Mouse (Mus musculus) neural tube, embryonic 15.5 days (tissue): ENCODE measurements at regions not wholly inside any gene's neighbourhood (a gene's known extent, or its start where the extent isn't known, plus 50 kb on each side); places are given as distances from the start of the nearest gene placed in this dataset.
A peak's percentile ranks its signal among the peaks of the same experiment; 100 is the strongest.

Source experiments
- ATAC-seq: fragments of 200-750 bp; cut with Nextera tagmentation; 2 replicates; pipeline ENCODE4 v1.8.0; 2017; ENCODE audit warnings: mild to moderate bottlenecking, moderate TSS enrichment, moderate library complexity; ENCODE audit not compliant: low FRiP score
- H3K27ac ChIP-seq: fragments of 300-500 bp; sonication (generic); replicated peaks from 2 replicates; pipeline ENCODE4 v1.5.1; 2015; ENCODE audit warnings: mild to moderate bottlenecking, inconsistent platforms
- H3K27me3 ChIP-seq: fragments of 300-500 bp; sonication (generic); replicated peaks from 2 replicates; pipeline ENCODE4 v1.6.1; 2015; ENCODE audit warnings: inconsistent platforms
- H3K36me3 ChIP-seq: fragments of 300-500 bp; sonication (generic); 2 replicates; pipeline ENCODE4 v1.6.1; 2015; ENCODE audit warnings: inconsistent platforms
- H3K4me1 ChIP-seq: fragments of 300-500 bp; sonication (generic); 2 replicates; pipeline ENCODE4 v1.6.1; 2015; ENCODE audit warnings: inconsistent platforms
- H3K4me2 ChIP-seq: fragments of 300-500 bp; sonication (generic); 2 replicates; pipeline ENCODE4 v1.6.1; 2015; ENCODE audit warnings: inconsistent platforms, mild to moderate bottlenecking, moderate library complexity
- H3K4me3 ChIP-seq: fragments of 300-500 bp; sonication (generic); replicated peaks from 2 replicates; pipeline ENCODE4 v1.5.1; 2015; ENCODE audit warnings: mild to moderate bottlenecking, inconsistent platforms
- H3K9ac ChIP-seq: fragments of 300-500 bp; sonication (generic); replicated peaks from 2 replicates; pipeline ENCODE4 v1.6.1; 2015; ENCODE audit warnings: mild to moderate bottlenecking, inconsistent platforms
- H3K9me3 ChIP-seq: fragments of 300-500 bp; sonication (generic); replicated peaks from 2 replicates; pipeline ENCODE4 v1.6.1; 2016; ENCODE audit warnings: inconsistent platforms
- WGBS: fragments of 180-500 bp; shearing (Covaris S2); methylation state at CpG from one replicate; pipeline ENCODE4 v1.1.7; 2015; ENCODE audit warnings: mixed read lengths; 5-methylcytosine and 5-hydroxymethylcytosine counted together

DNA sequence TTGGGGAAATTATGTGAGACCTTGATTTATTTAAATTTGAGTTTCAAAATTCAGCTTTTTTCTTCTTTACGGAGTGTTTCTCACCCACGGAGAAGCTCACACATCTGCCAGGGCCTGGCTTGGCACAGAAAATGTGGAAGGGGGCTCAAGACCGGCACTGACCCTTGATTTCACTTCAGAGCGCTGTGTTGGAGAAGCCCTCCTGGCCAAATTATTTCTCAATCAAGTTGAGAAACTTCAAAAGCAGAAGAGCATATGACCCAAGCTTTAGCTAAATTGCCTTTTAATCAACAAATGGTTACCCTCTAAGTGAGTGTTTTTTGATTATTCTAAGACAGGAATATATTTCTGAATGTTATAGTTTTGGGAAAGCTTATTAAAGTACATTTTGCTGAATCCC lies 197.2 kb upstream of the Rgmb start:
- H3K4me1 ChIP-seq = no peaks in the 10 kb centered on the region
- 88% methylated on average over 4 of the region's 4 CpGs for WGBS
- ATAC-seq = no peak

DNA sequence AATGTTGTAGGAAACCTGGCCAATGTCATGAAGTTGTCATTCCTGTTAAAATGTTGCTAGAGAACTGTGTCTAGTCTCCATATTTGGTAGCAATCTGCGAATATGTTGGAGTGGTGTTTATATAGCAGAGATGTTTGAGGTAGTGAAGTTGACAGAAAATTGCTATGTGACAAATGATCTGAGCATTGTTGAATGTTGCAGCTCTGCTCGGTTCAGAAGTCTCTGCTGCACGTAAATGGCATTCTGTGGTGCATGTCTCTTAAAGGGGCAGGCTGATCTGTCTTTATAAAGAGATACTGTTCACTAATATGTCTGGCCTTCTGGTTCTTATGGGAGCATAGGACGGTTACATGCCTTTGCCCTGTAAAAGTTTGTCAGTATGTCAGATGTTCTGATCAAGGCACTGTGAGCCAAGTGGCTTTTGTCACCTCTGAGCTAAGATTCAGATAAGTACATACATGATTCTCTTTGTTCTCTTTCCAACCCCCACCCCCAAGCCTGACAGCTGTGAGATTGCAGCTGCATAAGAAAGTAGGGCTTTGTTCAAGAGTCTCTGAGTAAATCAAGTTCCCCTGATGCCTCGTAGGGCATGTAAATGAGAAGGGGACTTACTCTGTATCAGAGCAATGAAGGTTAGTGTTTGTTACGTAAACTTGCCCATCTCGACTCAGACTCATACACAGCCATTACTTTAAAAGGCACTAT lies 174.2 kb upstream of the Rgmb start:
- H3K4me3 ChIP-seq = no peak overlapping the region
- WGBS = 18% methylated on average over 7 of the region's 7 CpGs
- H3K4me1 ChIP-seq = peaks cover 6% of the 10 kb centered on the region; the same call in 1 of the 2 replicates
- ATAC-seq = peak; percentile 69; the same call in 1 of the 2 replicates
- no peak overlapping the region for H3K9ac ChIP-seq
- no peaks in the 10 kb centered on the region for H3K27me3 ChIP-seq
- no peak overlapping the region for H3K27ac ChIP-seq
- no peak overlapping the region for H3K4me2 ChIP-seq
- H3K36me3 ChIP-seq = no peaks in the 10 kb centered on the region
- H3K9me3 ChIP-seq = no peaks in the 10 kb centered on the region

More for the DNA sequence above, 197.2 kb upstream of the Rgmb start:
- no peak overlapping the region for H3K4me3 ChIP-seq
- H3K36me3 ChIP-seq = no peaks in the 10 kb centered on the region
- H3K27me3 ChIP-seq = no peaks in the 10 kb centered on the region
- no peak overlapping the region for H3K9ac ChIP-seq
- H3K27ac ChIP-seq = no peak overlapping the region
- no peak overlapping the region for H3K4me2 ChIP-seq
- no peaks in the 10 kb centered on the region for H3K9me3 ChIP-seq

DNA sequence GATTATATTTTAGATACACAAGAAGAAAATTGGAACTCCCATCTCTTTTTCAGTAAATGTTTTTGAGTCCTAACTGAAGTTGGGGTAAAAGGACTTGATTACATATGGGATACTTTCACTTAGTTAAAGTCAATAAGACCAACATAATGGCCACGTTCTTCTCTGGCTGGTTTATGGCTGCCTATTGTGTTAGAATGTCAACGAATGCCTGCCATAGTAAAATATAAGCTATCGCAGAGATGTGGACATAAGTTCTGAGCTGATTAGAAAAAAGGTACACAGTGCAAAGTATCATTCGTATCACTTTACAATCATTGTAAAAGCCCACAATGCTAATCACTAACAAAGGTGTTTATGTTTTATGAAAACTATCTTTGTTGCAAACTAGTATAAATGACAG lies 173.2 kb upstream of the Rgmb start:
- H3K27ac ChIP-seq = no peak overlapping the region
- no peaks in the 10 kb centered on the region for H3K36me3 ChIP-seq
- no peak overlapping the region for H3K4me2 ChIP-seq
- peaks cover 6% of the 10 kb centered on the region; the same call in 1 of the 2 replicates for H3K4me1 ChIP-seq
- no peaks in the 10 kb centered on the region for H3K9me3 ChIP-seq
- H3K27me3 ChIP-seq = no peaks in the 10 kb centered on the region
- no peak overlapping the region for H3K4me3 ChIP-seq
- no peak overlapping the region for H3K9ac ChIP-seq
- 34% methylated on average over 4 of the region's 4 CpGs for WGBS
- ATAC-seq = no peak

DNA sequence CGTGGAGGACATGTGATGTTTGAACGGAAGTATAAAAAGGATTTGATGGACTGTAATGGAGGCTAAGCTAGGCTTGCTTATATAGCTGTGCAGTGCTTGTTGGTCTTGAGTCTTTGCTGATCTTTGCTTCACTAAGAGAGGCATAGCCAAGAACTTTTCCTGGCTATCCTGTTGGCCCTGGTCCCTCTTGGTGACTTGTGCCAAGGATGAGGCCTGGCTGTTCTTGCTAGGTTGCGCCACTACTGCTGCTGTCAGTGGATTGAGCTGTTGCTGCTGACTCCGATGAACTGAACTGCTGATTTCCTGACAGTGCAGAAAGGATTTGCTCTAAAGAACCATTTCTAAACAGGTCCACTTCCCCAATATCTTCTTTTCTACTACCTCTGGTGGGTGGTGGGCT lies 167.9 kb upstream of the Rgmb start:
- H3K27me3 ChIP-seq = no peaks in the 10 kb centered on the region
- no peak overlapping the region for H3K4me3 ChIP-seq
- no peaks in the 10 kb centered on the region; the same call in 1 of the 2 replicates for H3K9me3 ChIP-seq
- WGBS = 95% methylated on average over 4 of the region's 4 CpGs
- H3K4me1 ChIP-seq = peaks cover 7% of the 10 kb centered on the region
- no peak overlapping the region for H3K4me2 ChIP-seq
- H3K9ac ChIP-seq = no peak overlapping the region
- ATAC-seq = no peak
- H3K36me3 ChIP-seq = no peaks in the 10 kb centered on the region
- no peak overlapping the region for H3K27ac ChIP-seq

DNA sequence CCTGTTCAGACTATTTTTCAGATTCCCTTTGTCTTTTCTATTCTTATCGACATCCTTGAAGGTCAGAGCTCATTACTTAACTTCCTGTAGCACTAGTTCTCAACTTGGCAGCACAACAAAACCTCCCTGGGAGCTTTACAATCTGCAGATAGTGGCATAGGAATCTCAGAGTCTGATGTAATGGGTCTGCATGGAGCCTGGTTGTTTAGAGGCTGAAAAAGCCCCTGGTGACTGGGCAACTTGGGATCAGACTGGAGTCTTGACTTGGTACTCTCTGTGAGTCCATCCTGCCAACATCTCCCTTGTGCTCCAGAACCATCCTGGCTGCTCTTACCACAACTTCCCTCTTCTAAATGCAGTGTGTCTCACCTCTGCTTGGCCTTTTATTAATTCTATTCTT lies 166.4 kb upstream of the Rgmb start:
- Histone ChIP-seq H3K36me3 (no peaks in the 10 kb centered on the region), H3K4me2 (no peak overlapping the region), H3K27ac (no peak overlapping the region), H3K9ac (no peak overlapping the region), H3K4me3 (no peak overlapping the region), H3K9me3 (no peaks in the 10 kb centered on the region; the same call in 1 of the 2 replicates), H3K4me1 (peaks cover 11% of the 10 kb centered on the region), H3K27me3 (no peaks in the 10 kb centered on the region)
- ATAC-seq = no peak
- WGBS = 11% methylated on average over 1 of the region's 1 CpGs

DNA sequence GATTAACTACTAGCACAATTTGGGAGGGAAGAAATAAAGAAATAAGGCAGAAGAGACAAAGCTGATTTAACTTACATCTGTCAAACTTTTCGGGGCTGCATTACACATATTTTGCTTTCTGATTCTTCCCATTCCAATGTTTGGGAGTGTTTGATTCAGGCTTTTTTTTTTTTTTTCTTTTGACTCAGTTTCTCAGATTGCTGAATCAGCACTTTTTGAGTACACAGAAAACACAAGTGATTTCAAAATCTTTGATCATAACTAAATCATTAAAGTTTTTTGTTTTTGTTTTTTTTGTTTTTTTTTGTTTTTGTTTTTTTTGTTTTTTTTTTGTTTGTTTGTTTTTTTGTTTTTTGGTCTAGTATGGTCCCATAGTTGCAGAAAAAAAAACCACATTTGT lies 164.7 kb upstream of the Rgmb start:
- no peak for ATAC-seq
- Histone ChIP-seq H3K9me3 (no peaks in the 10 kb centered on the region; the same call in 1 of the 2 replicates), H3K4me2 (no peak overlapping the region), H3K27me3 (no peaks in the 10 kb centered on the region), H3K4me3 (no peak overlapping the region), H3K36me3 (no peaks in the 10 kb centered on the region), H3K27ac (no peak overlapping the region), H3K9ac (no peak overlapping the region), H3K4me1 (peaks cover 14% of the 10 kb centered on the region)
- WGBS = 92% methylated on average over 1 of the region's 1 CpGs

DNA sequence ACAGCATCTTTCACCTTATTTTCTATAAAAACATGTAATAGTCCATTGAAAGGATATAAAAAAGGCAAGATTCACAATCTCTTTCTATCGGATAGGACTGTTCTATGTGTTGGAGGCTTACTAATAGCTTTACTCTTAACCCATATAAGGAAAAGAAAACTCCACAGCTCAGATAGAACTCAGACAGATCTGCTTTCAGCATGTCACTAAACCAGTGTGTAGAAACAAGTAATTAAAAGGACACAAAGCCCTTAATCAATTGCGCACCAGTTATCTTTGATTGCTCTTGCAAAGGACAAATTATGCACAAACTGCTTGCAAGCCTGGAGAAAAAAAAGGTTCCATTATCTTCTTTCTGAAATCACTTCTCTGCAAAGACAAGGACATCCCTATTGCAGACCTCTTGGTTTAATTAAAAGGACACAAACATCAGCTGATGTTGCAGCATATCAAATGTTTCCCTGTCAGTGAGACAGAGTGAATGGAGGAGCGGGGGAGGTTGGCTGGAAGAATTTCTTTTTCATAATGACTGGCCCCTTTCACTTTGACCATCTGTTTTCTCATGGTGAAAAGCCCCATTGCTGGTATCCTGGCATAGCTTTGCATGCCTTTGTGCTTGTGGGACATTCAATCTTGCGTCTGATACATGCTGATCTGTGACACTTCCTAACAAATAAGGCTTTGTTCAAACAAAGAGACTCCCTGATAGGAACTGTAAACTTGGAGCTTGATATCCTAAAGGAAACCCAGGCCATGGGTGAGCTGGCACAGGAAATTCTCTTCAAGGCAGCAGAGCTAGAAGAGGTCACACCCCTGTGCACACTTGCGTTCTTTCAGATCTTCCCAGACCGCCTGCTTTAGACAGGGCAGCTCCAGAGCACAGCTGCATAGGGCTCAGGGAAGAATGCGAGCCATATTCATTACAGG lies 162.8 kb upstream of the Rgmb start:
- Histone ChIP-seq H3K36me3 (no peaks in the 10 kb centered on the region), H3K27me3 (no peaks in the 10 kb centered on the region), H3K27ac (peak overlapping the region; percentile 70), H3K4me1 (peaks cover 23% of the 10 kb centered on the region), H3K9me3 (no peaks in the 10 kb centered on the region; the same call in 1 of the 2 replicates), H3K4me3 (no peak overlapping the region), H3K4me2 (no peak overlapping the region), H3K9ac (no peak overlapping the region)
- peak; percentile 72 for ATAC-seq
- 17% methylated on average over 7 of the region's 7 CpGs for WGBS

DNA sequence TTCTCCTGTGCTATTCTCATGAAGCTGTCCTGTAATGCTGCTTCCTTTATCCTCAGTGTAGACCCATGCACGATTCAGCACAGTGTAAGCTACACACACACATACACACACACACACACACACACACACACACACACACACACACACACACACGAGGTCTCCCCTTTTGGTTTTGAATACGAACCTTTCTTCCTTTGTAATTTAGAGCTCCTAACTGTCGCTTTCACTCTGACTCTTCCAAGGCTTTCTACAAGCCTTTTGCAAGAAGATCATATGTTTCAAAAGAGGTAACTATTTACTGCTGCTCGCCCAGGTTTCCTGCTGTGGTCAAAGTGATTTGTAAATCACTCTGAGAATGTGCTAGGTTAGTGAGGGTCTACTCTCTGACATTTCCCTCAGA lies 161.1 kb upstream of the Rgmb start:
- Histone ChIP-seq H3K27me3 (no peaks in the 10 kb centered on the region), H3K27ac (no peak overlapping the region), H3K4me3 (no peak overlapping the region), H3K9me3 (no peaks in the 10 kb centered on the region), H3K4me1 (peaks cover 23% of the 10 kb centered on the region), H3K9ac (no peak overlapping the region), H3K4me2 (no peak overlapping the region), H3K36me3 (no peaks in the 10 kb centered on the region)
- no peak for ATAC-seq
- 33% methylated on average over 5 of the region's 5 CpGs for WGBS

DNA sequence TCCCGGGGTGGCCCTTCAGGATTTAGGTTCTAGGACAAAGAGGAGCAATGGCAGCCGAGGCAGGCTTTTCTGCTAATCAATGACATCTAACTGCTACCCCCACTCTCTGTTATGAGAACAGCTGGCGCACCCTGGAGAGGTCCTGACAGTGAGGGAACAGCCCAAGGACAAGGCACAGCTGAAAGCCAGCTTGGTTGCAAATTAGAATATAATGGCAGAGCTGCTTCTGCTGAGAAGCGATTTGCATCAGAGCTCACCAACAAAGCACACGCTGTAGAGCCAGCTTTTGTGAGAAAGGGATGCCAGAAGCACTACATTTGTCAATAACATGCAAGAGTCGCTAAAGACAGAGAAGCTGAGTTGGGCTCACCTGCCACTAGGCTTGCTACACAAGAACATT lies 159.5 kb upstream of the Rgmb start:
- ATAC-seq = peak; percentile 68
- H3K9ac ChIP-seq = no peak overlapping the region
- H3K27ac ChIP-seq = peak overlapping the region; percentile 72
- H3K4me2 ChIP-seq = 0 out of 2 replicates have a peak overlapping the region, but pooled peaks have one; percentile 15
- H3K9me3 ChIP-seq = no peaks in the 10 kb centered on the region
- H3K4me3 ChIP-seq = no peak overlapping the region
- no peaks in the 10 kb centered on the region for H3K36me3 ChIP-seq
- WGBS = 8% methylated on average over 6 of the region's 6 CpGs
- no peaks in the 10 kb centered on the region for H3K27me3 ChIP-seq
- H3K4me1 ChIP-seq = peaks cover 23% of the 10 kb centered on the region

DNA sequence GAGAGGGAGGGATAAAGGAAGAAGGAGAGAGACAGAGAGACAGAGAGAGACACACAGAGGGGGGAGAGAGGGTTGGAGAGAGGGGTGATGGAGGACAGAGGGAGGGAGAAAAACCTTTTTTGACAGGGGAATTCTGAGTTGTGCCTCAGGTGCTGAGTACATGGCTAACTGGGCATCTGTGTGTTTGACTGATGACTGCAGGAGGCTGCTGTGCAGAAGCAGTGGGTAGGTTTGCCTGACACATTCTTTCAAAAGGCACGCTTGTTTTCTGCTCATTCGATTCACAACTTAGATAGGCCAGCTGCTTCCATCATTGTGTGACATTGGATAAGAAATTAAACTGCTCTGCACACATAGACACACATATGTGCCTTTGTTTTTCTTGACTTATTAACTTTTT lies 150.7 kb upstream of the Rgmb start:
- 18% methylated on average over 2 of the region's 2 CpGs for WGBS
- Histone ChIP-seq H3K27ac (no peak overlapping the region), H3K9me3 (no peaks in the 10 kb centered on the region), H3K4me2 (no peak overlapping the region), H3K4me1 (peaks cover 7% of the 10 kb centered on the region), H3K9ac (no peak overlapping the region), H3K27me3 (no peaks in the 10 kb centered on the region), H3K4me3 (no peak overlapping the region), H3K36me3 (no peaks in the 10 kb centered on the region)
- ATAC-seq = no peak

DNA sequence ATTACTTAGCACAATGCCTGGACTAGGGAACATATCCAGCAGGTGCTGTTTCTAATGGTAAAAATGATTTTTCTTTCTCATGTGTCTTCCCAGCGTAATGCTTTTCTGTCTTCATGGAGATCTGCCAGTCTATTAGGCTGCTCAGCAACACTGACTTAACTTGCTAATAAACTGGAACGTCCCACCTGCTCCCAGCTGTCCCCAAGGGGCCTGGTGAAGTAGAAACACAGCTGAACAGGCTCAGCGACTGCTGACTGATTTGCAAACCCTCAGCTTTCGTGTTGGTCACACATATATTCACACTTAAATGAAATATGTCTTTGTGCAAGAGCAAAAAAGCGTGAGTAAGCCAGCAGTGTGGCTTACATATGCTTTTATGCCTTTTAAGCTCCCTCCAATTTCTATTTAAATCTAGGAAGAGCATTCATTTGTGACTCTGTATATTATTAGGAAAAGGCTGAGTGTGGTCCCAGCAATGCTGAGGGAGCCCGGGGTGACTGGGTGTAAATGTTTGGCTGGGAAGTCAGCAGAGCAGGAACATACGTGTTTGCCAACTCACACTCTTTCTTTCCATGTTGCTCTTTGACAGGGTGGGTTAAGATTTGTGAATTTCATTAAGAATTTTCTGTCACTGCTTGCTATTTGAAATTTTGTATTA lies 146.7 kb upstream of the Rgmb start:
- 17% methylated on average over 7 of the region's 7 CpGs for WGBS
- peak; percentile 65; the same call in 1 of the 2 replicates for ATAC-seq
- Histone ChIP-seq H3K36me3 (no peaks in the 10 kb centered on the region), H3K27ac (peak overlapping the region; percentile 10; the same call in 1 of the 2 replicates), H3K4me3 (no peak overlapping the region), H3K4me2 (0 out of 2 replicates have a peak overlapping the region, but pooled peaks have one; percentile 1), H3K9ac (no peak overlapping the region), H3K4me1 (peaks cover 7% of the 10 kb centered on the region), H3K27me3 (no peaks in the 10 kb centered on the region), H3K9me3 (no peaks in the 10 kb centered on the region)
